Mouse (Mus musculus) mature B cell (primary cell): ENCODE measurements around the gene Tmem51.

ENCODE experiments used
- in situ Hi-C: fragments of 300-500 bp; cut with MboI; formaldehyde crosslinking; loops from 2 replicates; pipeline ENCODE4 v1.14.3; 2019

The Tmem51 gene

DNA sequence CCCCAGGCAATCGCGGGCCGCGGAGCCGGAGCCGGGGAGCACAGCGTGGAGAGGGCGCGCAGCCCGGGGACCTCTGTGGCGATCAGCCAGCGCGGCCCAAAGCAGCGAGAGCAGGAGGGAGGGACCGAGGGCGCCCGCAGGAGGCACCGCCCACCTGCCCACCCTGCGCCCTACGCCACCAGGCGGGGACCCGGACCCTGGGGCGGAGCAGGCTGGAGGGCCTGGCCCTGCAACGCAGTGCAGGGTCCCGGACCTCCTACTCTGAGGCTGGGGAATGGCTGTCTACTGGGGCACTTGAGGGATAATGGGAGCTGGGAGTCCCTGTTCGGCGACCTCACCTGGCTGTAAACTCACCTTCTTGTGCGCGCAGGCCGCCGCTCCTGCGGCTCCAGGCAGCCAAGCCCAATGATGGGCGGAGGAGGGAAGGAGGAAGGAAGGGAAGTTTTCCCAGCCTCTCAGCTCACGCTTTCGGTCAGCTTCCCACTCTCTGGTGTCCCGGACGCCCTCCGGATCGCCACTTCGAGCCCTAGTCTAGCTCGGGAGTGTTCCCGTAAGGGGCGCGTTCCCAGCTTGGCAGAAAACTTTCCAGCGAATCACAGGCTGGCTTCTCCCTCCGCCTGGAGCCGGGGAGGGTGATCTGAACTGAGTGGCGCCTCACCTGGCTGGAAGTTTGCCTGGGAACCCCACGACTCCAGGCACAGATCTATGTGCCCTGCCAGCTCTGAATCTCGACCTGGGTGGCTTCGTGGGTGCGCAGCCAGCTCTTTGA lies at the start of gene Tmem51:
Tmem51 (minus strand) TSS at position 174 of the 769 bp plus-strand sequence.
- in situ Hi-C loops = no loop called here

DNA sequence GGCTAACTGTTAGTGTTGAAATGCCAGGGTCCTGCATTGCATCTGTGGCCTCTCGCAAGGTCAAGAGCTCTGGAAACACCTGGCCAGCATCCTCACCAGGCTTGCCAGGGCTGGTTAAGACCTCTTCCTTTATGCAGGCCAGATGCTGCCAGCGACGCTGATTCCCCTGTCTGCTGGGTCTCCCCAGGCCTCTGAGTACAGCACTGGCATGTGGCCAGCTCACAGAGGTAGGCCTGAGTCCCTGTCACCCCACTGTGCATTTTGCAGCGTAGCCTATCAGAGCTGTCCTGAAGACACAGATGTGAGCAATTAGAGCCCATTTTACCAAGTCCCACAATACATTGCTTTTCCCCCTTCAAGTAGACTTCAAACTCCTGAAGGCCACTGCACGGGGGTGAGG lies 46.1 kb upstream of the Tmem51 start:
- in situ Hi-C loops = no loop called here

DNA sequence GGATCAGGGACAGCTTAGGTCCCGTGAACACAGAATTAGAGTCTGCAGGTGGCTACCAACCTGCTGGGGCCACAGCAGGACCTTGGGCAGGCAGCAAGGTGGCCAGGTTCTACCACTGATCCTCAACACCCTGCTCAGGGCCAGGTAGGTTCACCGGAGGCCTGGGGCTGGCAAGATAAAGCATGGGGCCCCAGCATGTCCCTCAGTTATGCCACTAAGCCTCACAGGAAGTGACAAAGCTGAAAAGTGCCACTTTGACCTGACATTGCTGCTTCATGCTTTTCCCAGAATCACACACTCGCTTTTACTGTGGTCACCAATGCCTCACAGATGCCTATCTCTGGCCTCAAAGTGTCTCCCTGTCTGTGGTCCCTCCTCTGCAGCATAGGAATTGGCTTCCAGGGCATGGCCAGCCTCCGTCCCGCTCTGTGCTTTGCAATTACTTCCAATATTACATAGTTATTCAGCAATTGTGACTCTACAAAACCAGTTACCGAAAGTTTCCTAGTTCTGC lies 43.2 kb upstream of the Tmem51 start:
- in situ Hi-C loops = no loop called here

DNA sequence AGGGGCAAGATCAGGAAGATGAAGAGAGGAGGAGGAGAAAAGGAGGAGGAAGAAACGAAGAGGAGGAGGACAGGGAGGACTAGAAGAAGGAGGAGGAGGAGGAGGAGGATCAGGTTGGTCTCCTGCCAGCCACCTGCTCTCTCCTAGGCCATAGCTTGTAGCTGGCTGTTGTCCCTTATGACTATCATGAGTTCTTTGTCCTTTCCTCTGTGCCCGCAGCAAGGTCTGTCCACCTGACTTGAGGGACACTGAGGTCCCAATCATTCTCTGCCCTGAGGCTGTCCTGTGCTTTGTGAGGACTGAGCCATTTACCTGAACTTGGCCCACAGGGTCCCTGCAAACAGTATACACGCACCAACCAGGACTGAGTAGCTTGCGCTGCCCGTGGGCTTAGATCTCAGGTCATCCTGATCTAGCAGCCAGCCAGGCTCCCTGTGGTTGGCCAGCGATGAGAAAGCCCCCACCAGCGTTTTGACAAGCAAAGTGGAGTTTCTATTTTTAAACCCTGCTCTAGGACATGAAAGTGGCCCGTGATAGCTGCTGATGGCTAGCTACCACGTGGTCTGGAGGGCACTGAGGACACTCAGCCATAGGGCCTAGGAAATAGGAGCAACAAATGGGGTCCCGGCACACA lies 42.7 kb upstream of the Tmem51 start:
- in situ Hi-C loops = no loop called here

DNA sequence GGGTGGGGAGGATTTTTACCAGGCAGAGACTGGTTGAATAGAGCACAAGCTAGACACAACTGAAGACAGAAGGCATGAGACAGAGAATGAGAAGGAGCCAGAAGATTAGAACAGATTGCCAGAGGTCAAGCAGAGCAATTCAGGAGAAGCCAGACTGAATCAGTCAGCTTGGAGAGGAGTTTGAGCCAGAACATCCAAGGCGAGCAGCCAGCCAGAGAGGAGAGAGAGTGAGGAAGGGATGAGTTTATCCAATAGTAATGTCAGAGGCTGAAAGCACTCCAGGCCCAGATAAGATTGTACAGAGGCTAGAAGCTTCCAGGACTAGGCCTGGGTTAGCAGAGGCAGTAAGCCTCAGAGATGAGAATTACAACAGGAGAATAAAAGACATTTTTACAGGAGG lies 37.1 kb upstream of the Tmem51 start:
- in situ Hi-C loops = no loop called here

DNA sequence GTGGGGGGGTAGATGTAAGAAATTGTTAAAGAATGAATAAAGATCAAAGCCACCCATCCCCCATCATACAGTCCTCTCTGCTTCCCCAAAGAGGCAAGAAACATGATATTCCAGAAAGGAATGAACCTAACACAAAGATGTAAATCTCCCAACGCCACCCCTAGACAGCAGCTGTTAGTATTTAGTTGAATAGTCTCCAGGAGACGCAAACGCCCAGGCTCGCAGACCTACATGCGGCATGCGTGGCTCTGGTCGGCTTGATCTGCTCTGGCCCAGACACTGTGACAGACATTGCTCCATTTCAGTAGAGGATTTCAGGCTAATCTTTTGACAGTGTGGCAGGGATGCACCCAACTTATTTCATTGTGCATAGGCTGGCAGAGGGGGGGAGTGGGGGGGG lies 34.4 kb upstream of the Tmem51 start:
- in situ Hi-C loops = no loop called here

DNA sequence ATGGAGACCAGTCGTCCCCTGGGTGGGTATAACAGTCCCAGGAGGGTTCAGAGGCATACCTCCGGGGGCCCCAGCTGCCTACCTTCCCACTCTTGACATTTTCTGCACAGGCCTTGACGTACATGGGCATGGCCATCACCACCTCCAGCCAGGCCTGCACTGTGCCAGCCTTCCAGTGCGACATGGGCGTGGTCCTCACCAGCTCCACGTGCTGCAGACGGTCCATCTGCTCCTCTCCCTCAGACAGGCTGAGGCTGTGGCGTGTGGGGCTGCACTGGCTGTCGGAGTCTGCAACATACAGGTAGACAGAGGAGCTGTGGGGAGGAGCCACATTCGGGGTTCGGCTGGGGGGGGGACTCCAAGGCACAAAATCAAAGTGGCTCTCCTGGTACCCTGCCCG lies 33.9 kb upstream of the Tmem51 start:
- in situ Hi-C loops = no loop called here

DNA sequence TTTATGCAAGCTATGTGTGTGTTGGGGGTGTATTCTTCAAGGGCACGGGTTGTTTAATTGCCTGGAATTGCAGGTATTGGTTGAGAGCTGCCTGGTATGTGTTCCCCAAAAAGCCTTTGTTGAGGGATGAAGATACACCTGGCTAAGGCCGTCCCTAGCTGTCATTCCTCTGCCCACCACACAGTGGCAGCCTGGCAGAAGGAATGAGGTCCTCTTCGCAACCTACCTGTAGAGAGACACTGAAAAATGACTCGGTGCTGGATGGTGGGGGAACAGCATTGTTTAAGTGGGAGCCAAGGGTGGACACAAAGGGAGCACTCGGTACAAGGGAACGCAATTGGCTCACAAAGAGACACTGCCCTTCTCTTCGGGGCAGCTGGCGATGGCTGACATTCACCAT lies 29.2 kb upstream of the Tmem51 start:
- in situ Hi-C loops = no loop called here

DNA sequence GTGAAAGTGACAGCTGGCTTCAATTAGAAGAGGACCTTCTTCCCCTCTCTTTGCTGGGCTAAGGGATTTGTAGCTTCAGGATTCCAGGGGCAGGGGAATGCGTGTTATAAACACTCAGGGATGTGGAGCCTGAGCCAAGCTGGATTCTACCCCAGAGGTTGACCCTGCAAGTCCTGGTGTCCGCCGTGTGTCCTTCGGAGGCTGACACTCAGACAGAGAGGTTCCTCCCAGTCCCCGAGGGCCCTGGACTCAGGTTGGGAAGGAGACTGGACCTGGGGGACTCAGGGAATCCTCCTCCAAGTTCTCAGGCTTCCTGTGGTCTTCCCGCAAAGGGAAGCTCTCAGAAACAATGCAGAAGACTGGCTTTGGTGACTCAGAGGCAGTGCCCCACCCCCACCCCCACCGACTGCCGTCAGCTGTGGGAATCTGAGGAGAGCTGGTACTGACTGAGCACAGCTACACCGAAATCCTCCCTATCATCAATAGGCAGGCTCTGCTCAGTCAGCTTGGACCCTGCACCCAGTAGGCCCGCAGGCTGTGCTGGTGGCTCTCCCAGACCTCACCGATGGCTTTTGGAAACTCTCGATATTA lies 19.1 kb upstream of the Tmem51 start:
- in situ Hi-C loops = no loop called here

DNA sequence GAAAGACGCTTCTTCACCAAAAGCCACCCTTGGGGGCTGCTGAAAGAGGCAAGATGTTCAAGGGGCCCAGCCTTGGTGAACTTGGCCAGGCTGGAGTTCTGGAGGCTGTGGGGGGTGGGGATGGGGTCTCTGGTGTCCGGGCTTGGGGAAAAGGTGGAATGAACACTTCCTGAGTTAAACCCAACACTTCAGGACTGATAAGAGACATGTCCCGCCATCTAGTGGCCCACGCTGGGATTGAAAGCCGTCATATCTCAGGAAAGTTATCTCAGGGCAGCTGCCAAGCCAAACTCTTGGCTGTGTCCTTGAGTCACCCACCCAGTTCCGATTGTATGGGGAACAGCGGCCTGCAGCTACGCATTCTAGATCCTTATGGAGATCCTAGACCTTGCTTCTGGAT lies 14.2 kb upstream of the Tmem51 start:
- in situ Hi-C loops = no loop called here

DNA sequence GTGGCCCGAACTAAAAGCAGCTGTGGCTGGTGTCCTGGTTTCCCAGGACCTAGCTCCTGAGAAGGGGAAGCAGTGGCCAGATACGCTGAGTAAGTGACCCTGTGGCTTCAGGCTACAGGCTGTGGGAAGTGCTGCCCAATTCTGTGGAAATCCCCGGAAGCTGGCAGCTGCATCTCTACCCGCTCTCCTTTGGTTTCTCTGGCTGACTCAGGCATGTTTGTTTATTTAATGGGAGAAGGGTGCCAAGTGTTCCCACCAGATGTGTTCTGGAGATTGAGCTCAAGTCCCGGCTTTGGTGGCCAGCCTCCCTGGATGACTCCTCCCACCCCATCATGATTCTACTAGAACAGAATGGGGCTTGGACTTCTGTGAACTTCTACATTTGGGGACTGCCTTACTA lies 13.8 kb upstream of the Tmem51 start:
- in situ Hi-C loops = no loop called here

DNA sequence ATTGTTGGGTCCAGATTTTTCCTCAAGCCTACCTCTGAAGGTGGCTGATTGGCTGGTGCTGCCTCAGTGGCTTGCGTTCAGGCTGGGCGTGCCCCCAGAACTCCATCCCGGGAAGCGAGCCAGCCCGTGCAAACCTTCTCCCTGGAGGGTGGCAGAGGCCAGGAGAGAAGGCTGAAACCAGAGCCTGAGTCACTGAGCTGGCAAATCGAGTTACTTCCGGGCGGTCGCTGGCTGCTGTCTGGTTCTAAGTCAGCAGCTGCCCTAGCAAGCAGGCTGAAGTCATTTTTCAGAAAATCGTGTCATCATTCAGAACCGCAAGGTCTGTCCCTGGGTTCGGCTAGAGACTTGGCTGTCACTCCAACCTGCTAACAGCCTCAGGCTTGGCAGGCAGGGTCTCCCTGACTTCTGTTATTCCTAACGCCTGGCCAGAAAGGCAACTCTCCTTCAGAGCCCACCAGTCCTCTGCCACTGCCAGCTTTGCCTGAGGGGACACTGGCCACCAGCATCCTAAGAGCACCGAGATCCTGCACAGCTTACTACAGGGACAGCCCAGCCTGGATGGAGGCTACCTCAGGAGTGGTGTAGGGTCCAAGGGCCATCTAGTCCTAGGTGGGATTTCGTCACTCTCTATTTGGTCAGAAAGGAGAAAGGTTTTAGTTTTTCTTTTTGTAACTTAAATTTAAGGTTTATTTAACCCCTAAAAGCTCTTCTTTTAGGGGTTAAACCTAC lies 11.6 kb upstream of the Tmem51 start:
- in situ Hi-C loops = no loop called here

DNA sequence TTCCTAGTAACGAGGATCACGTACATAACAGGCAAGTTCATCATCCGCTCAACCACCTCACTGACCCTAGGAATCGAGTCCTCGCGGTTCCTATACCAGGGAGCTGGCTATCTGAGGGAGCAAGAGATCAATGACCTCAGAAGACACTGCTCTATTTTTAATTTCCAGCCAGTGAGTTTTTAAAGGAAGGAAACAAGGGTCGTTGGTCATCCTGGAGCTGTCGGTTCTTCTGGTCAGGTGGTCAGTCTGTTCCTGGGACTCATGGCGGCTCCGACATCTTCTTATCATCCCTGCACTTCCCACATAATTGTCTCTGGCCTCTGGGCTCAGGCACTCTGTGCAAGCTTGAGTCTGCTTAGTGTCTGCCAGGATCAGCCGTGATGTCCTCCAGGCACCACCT lies 10.3 kb upstream of the Tmem51 start:
- in situ Hi-C loops = no loop called here

DNA sequence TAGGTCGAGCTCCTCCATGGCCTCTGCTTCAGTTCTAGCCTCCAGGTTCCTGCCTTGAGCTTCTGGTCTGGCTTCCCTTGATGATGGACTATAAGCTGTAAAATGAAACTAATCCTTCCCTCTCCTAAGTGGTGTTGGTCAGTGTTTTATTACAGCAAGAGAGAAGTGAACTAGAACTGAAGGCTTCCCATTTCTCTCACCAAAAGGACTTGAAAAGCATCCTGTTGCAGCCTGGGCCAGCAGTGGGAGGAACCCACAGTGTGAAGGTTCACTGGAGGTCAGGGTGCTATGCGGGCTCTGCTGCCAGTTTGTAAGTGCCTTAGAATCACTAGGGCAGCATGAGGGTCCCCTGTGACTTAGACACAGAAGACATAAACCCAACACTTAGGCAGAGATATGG lies 7.0 kb upstream of the Tmem51 start:
- in situ Hi-C loops = no loop called here

DNA sequence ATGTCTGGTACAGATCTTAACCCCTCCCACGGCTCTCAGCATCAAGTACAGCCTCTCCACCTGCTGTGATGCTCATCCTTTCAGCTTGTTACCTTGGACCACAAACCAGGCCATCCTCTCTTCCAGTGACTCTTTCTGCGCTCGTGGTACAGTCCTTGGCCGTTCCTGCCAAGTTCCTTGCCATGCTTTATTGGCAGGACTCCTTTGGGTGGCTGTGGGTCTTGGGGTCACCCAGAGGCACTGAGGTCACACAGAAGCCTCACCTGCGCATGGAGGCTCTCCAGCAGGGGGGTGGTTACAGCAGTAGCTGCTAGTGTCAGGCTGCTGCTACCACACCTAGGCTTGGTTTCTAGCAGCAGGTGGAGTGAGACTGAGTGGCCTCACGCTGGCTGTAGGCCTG lies 5.9 kb upstream of the Tmem51 start:
- in situ Hi-C loops = no loop called here

DNA sequence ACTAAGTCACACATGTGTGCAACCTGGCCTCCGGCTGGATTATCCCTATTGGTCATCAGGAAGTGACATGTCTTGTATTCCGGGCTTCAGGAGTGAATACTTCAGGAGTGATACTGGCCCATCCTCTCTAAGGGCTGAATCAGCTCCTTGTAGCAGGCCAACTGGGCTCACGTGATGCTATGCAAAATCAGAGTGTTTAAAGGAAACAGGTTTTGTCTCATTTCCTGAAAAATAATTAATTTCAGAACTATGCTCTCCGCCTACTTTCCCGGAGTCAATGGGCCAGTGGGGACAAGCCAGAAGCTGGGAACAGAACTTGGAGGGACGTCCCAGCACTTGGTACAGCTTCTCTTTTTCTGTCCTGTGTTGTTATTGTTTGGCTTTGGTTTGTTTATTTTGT lies 4.7 kb upstream of the Tmem51 start:
- in situ Hi-C loops = no loop called here

DNA sequence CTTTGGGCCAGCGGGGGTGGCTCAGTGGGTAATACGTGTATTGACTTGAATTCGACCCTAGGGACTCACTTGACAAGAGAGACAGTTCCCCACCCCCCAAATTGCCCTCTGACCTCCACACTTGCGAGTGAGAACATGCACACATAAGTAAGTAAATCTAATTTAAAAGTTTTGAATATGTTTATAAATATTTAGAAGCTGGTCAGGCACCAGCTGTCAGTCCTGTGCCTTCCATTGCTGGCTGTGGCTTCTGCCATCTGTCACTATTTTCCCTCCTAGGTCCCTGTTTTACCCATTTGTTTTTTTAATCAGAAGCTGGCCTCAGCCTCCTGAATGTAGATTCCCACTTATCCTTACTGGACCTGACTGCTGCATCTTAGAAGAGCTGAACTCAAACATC lies 4.3 kb upstream of the Tmem51 start:
- in situ Hi-C loops = no loop called here

DNA sequence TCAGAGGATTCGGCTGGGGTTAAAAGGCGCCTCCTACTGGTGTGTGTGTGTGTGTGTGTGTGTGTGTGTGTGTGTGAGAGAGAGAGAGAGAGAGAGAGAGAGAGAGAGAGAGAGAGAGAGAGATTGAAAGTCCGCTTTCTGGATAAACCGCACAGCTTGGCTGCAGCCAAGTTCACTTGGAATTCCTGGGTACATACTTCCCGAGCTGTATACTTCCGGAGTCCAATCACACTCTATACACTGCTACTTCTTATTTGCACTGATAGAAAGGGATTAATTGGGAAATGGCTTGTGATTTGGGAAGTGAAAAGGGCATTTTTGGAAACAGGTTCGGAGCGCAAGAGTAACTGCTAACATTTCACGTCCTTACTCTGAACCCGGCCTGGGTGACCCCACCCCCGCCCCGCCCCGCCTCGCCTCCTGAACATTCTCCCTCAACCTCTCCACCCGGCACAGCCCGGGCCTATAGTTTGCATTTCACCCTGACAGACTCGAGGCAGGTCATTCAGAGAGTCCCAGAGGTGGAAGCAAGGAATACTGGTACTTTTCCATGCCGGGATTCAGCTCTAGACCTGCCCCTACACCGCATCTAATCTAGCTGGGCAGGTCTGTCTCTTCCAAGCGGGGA lies 946 bp upstream of the Tmem51 start:
- in situ Hi-C loops = no loop called here

DNA sequence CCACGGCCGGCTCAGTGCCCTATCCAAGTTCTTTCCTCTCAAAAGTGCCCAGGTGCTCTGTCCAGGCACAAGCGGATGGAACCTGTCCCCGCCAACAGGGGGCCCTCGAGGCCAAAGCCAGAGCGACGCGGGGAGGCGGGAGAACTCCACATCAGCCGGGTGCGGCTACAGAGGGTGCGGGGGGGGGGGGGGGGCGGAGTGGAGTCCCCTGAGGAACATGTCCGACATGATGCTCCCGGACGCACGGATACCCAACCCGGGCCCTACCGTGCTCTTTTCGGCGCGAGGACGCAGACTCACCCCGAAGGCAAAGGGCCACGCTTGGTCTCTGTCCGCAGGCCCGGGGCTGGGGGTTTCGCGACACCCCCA lies 358 bp downstream of the Tmem51 start:
- in situ Hi-C loops = no loop called here

DNA sequence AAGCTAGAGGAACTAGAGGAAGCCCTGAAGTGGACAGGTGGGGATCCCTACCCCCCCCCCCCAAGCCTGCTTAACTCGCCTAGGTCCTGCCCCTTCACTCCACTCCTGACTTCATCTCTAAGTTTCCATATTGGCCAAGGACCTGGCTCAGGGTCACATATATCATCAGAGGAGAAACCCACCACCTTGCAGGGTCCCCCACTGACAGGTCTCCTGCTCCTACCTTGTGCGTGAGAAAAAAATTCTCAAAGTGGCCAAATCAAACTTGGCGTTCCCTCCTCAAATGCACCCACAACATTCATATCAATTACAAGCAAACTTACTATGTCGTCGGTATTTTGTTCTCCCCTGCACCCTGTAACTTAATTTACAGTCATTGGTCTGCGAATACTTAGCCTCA lies 911 bp downstream of the Tmem51 start:
- in situ Hi-C loops = no loop called here

DNA sequence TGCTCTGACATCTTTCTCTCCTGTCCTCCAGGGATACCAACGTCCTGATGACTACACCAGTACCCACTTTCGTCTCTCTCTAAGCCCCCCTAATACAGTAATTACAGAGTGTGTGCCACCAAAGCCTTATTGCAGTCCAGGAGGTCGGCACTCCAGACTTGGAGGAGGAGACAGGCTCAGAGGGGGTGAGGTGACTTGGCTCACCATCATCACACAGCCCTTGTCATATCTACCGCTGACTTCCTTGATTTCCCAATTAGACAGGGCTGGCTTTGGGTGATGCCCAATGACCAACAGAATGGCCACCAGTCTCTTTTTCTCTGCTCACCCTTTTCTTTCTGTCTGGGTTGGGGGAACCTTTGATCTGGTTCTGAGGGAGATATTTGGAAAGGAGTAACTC lies 1.4 kb downstream of the Tmem51 start:
- in situ Hi-C loops = no loop called here

DNA sequence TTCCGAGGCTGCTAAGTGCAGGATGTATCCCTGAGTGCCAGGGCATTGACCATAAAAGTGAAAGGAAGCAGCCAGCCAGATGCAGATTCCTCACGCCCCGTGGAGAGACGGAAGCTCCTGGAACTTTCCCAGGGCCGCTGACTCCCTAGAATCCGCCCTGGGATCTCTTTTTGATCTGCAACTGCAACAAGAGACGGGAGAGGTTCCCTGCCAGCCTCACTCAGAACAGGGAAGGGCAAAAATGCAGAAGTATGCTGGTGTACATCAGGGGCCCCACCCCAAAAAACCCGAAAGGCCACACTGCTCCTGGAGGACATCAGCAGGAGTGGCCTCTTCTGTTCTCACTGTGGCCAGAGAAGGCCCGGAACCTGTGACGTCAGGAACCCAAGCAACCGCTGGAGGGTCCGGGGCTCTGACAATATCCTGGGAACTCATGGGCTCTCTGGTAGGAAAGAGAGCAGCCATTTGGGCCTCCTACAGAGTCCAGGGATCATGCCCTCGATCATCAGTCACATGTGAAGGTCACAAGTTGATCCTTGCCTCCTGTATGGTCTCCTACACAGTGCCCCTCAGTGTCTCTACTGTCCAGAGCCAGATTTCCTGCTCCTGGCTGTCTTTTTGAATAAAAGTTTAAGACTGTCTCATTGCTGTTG lies 2.3 kb downstream of the Tmem51 start:
- in situ Hi-C loops = no loop called here
